Mouse (Mus musculus): Measurements from ENCODE around the gene Zfp651. TPM values are rescaled to one million over a fixed set of nuclear protein-coding genes. Genes with fewer than 3 reads are reported as not detected.
A peak's percentile ranks its signal among the peaks of the same experiment; 100 is the strongest.

Gene Zfp651
- polyA plus RNA-seq, 1 experiment from 2014 or later: 4.4 TPM

GRCm38 (mm10) chr9:121775951-121776350, 16.8 kb downstream of the Zfp651 start:
- H3K27ac ChIP-seq (ENCODE audit: low read depth, low read length): no peak overlapping the region
- H3K4me2 ChIP-seq: no peak overlapping the region
- no peak overlapping the region for H3K9ac ChIP-seq (ENCODE audit: low read depth, low read length)
- no peaks in the 10 kb centered on the region for H3K4me1 ChIP-seq (replicated peaks; ENCODE audit: control insufficient read depth, insufficient read depth, low read length)
- WGBS: 77% methylated on average over 10 of the region's 10 CpGs
- H3K4me3 ChIP-seq (ENCODE audit: low read depth, low read length): no peak overlapping the region
- ATAC-seq (replicated peaks; ENCODE audit: low FRiP score) (no peak), DNase-seq (ENCODE audit: low spot score) (no peak)
- H3K36me3 ChIP-seq (ENCODE audit: control insufficient read depth, insufficient read depth, low read length): no peaks in the 10 kb centered on the region
- H3K27me3 ChIP-seq (replicated peaks; ENCODE audit: control insufficient read depth, insufficient read depth, low read length): peaks cover 35% of the 10 kb centered on the region
- no peaks in the 10 kb centered on the region for H3K9me3 ChIP-seq (ENCODE audit: control insufficient read depth, low read length)

DNA sequence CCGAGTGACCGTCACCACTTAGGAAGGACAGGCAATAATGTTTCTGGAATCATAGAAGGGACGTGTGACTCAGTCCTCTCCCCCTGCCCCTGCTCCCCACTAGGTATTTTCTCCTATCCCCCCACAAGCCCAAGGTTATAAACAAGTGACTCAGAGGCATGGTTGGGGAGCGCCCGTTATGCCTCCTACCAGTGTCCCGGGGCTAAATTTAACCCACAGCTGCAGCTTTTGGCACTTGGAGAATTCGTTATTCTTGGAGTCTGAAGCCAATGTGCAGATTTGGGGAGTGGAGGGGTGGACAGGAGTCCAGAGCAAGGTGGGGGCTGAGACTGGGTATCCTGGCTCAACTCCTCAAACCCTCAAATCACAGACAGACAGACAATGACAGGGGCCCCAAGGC, 17.4 kb downstream of the Zfp651 start:
- no peak overlapping the region for H3K4me3 ChIP-seq (ENCODE audit: low read depth, low read length)
- 79% methylated on average over 7 of the region's 7 CpGs for WGBS
- H3K27ac ChIP-seq (ENCODE audit: low read depth, low read length): no peak overlapping the region
- no peaks in the 10 kb centered on the region for H3K4me1 ChIP-seq (replicated peaks; ENCODE audit: control insufficient read depth, insufficient read depth, low read length)
- H3K9me3 ChIP-seq (ENCODE audit: control insufficient read depth, low read length): no peaks in the 10 kb centered on the region
- H3K27me3 ChIP-seq (replicated peaks; ENCODE audit: control insufficient read depth, insufficient read depth, low read length): peaks cover 35% of the 10 kb centered on the region
- no peak for ATAC-seq (replicated peaks; ENCODE audit: low FRiP score)
- no peak overlapping the region for H3K4me2 ChIP-seq
- no peak for DNase-seq (ENCODE audit: low spot score)
- H3K9ac ChIP-seq (ENCODE audit: low read depth, low read length): no peak overlapping the region
- no peaks in the 10 kb centered on the region for H3K36me3 ChIP-seq (ENCODE audit: control insufficient read depth, insufficient read depth, low read length)

- H3K27ac ChIP-seq (ENCODE audit: low read depth, low read length): no peak within 1 kb of the TSS
- 15% methylated on average over 30 of the region's 30 CpGs for WGBS
- H3K9me3 ChIP-seq (ENCODE audit: control insufficient read depth, low read length): no peaks in the 10 kb centered on the region
- H3K4me1 ChIP-seq (replicated peaks; ENCODE audit: control insufficient read depth, insufficient read depth, low read length): no peaks in the 10 kb centered on the region
- H3K4me3 ChIP-seq (ENCODE audit: low read depth, low read length): peak within 1 kb of the TSS; percentile 8; the same call in 1 of the 2 replicates
- no peak for DNase-seq (ENCODE audit: low spot score)
- H3K9ac ChIP-seq (ENCODE audit: low read depth, low read length): no peak within 1 kb of the TSS
- no peak; the same call in 1 of the 2 replicates for ATAC-seq (replicated peaks; ENCODE audit: low FRiP score)
- peaks cover 35% of the 10 kb centered on the region for H3K27me3 ChIP-seq (replicated peaks; ENCODE audit: control insufficient read depth, insufficient read depth, low read length)
- no peaks in the 10 kb centered on the region for H3K36me3 ChIP-seq (ENCODE audit: control insufficient read depth, insufficient read depth, low read length)
- peak within 1 kb of the TSS; percentile 53 for H3K4me2 ChIP-seq
These were observed 18.4 kb downstream of the Zfp651 start, which contains the start of gene Klhl40 for GRCm38 (mm10) chr9:121777484-121778065. TSS of gene Klhl40 (plus strand) at chr9:121777607.

DNA sequence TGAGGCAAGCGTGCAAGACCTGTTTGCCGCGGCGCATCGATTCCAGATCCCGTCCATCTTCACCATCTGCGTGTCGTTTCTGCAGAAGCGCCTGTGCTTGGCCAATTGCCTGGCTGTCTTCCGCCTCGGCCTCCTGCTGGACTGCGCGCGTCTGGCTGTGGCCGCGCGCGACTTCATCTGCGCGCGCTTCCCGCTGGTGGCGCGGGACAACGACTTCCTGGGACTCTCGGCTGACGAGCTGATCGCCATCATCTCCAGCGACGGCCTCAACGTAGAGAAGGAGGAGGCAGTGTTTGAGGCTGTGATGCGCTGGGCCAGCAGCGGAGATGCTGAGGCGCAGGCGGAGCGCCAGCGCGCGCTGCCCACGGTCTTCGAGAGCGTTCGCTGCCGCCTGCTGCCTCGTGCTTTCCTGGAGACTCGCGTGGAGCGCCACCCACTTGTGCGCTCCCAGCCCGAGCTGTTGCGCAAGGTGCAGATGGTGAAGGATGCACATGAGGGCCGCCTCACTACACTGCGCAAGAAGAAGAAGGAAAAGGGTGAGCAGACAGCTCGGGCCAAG, 19.0 kb downstream of the Zfp651 start:
- Histone ChIP-seq H3K4me3 (ENCODE audit: low read depth, low read length) (peak overlapping the region; percentile 8; the same call in 1 of the 2 replicates), H3K27ac (ENCODE audit: low read depth, low read length) (no peak overlapping the region), H3K9ac (ENCODE audit: low read depth, low read length) (no peak overlapping the region), H3K4me2 (peak overlapping the region; percentile 53), H3K4me1 (replicated peaks; ENCODE audit: control insufficient read depth, insufficient read depth, low read length) (no peaks in the 10 kb centered on the region), H3K36me3 (ENCODE audit: control insufficient read depth, insufficient read depth, low read length) (no peaks in the 10 kb centered on the region), H3K9me3 (ENCODE audit: control insufficient read depth, low read length) (no peaks in the 10 kb centered on the region), H3K27me3 (replicated peaks; ENCODE audit: control insufficient read depth, insufficient read depth, low read length) (peaks cover 35% of the 10 kb centered on the region)
- 14% methylated on average over 54 of the region's 54 CpGs for WGBS
- ATAC-seq (replicated peaks; ENCODE audit: low FRiP score) (no peak), DNase-seq (ENCODE audit: low spot score) (no peak)

DNA sequence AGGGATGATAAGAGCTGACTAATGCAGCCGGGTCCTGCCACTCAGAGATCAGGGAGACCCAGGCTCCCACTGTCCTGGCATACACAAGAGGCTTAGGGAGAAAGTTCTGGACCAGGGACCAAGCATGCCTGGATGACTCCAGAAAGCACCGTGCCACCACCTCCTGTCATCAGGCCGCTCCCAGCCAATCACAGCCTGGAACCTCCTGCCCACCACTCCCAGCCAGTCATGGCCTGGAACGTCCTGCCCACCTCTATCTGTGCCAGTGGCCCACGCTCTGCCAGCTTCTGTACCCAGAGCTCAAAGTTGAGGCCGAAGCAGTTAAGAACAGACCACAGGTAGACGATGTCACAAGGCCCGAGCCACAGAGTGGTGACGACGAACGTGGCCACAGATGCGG, 25.7 kb downstream of the Zfp651 start:
- no peak for DNase-seq (ENCODE audit: low spot score)
- H3K27ac ChIP-seq (ENCODE audit: low read depth, low read length): no peak overlapping the region
- WGBS: 80% methylated on average over 12 of the region's 12 CpGs
- H3K9ac ChIP-seq (ENCODE audit: low read depth, low read length): no peak overlapping the region
- no peaks in the 10 kb centered on the region for H3K4me1 ChIP-seq (replicated peaks; ENCODE audit: control insufficient read depth, insufficient read depth, low read length)
- no peak overlapping the region for H3K4me3 ChIP-seq (ENCODE audit: low read depth, low read length)
- H3K4me2 ChIP-seq: no peak overlapping the region
- H3K36me3 ChIP-seq (ENCODE audit: control insufficient read depth, insufficient read depth, low read length): no peaks in the 10 kb centered on the region
- no peak for ATAC-seq (replicated peaks; ENCODE audit: low FRiP score)
- peaks cover 4% of the 10 kb centered on the region for H3K27me3 ChIP-seq (replicated peaks; ENCODE audit: control insufficient read depth, insufficient read depth, low read length)
- H3K9me3 ChIP-seq (ENCODE audit: control insufficient read depth, low read length): no peaks in the 10 kb centered on the region

GRCm38 (mm10) chr9:121785261-121785660, 26.1 kb downstream of the Zfp651 start:
- no peak overlapping the region for H3K9ac ChIP-seq (ENCODE audit: low read depth, low read length)
- no peak for ATAC-seq (replicated peaks; ENCODE audit: low FRiP score)
- H3K27ac ChIP-seq (ENCODE audit: low read depth, low read length): no peak overlapping the region
- DNase-seq (ENCODE audit: low spot score): no peak
- no peaks in the 10 kb centered on the region; the same call in 1 of the 2 replicates for H3K27me3 ChIP-seq (replicated peaks; ENCODE audit: control insufficient read depth, insufficient read depth, low read length)
- no peaks in the 10 kb centered on the region for H3K4me1 ChIP-seq (replicated peaks; ENCODE audit: control insufficient read depth, insufficient read depth, low read length)
- no peaks in the 10 kb centered on the region for H3K36me3 ChIP-seq (ENCODE audit: control insufficient read depth, insufficient read depth, low read length)
- WGBS: 72% methylated on average over 8 of the region's 8 CpGs
- no peak overlapping the region for H3K4me2 ChIP-seq
- no peak overlapping the region for H3K4me3 ChIP-seq (ENCODE audit: low read depth, low read length)
- no peaks in the 10 kb centered on the region for H3K9me3 ChIP-seq (ENCODE audit: control insufficient read depth, low read length)

GRCm38 (mm10) chr9:121786359-121786758, 27.2 kb downstream of the Zfp651 start:
- Histone ChIP-seq H3K4me2 (no peak overlapping the region), H3K27me3 (replicated peaks; ENCODE audit: control insufficient read depth, insufficient read depth, low read length) (no peaks in the 10 kb centered on the region; the same call in 1 of the 2 replicates), H3K36me3 (ENCODE audit: control insufficient read depth, insufficient read depth, low read length) (no peaks in the 10 kb centered on the region), H3K9me3 (ENCODE audit: control insufficient read depth, low read length) (no peaks in the 10 kb centered on the region), H3K9ac (ENCODE audit: low read depth, low read length) (no peak overlapping the region), H3K4me1 (replicated peaks; ENCODE audit: control insufficient read depth, insufficient read depth, low read length) (no peaks in the 10 kb centered on the region), H3K4me3 (ENCODE audit: low read depth, low read length) (no peak overlapping the region), H3K27ac (ENCODE audit: low read depth, low read length) (no peak overlapping the region)
- 69% methylated on average over 2 of the region's 2 CpGs for WGBS
- DNase-seq (ENCODE audit: low spot score) (no peak), ATAC-seq (replicated peaks; ENCODE audit: low FRiP score) (no peak)

DNA sequence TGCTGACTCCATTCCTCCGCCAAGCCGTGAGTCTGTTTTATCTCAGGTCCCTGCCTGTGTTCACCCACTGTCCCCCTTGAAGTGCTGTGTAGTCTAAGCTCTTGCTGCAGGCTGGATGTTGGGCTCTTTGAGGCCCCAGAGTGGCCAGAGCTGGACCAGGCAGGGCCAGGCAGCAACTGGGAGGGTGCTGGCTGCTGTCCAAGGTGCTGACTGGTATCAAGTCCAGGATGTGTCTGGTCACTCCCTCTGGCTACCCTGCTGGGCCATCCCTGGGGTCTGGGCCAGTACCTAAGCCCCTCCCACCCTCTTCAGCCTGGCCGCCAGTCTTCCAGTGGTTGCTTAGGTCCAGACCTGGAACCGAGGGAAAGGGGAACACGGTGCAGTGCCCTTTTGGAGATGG, 32.1 kb downstream of the Zfp651 start:
- Histone ChIP-seq H3K27me3 (replicated peaks; ENCODE audit: control insufficient read depth, insufficient read depth, low read length) (no peaks in the 10 kb centered on the region), H3K4me3 (ENCODE audit: low read depth, low read length) (no peak overlapping the region), H3K4me2 (no peak overlapping the region), H3K27ac (ENCODE audit: low read depth, low read length) (no peak overlapping the region), H3K36me3 (ENCODE audit: control insufficient read depth, insufficient read depth, low read length) (no peaks in the 10 kb centered on the region), H3K4me1 (replicated peaks; ENCODE audit: control insufficient read depth, insufficient read depth, low read length) (no peaks in the 10 kb centered on the region), H3K9ac (ENCODE audit: low read depth, low read length) (no peak overlapping the region), H3K9me3 (ENCODE audit: control insufficient read depth, low read length) (no peaks in the 10 kb centered on the region)
- ATAC-seq (replicated peaks; ENCODE audit: low FRiP score) (no peak), DNase-seq (ENCODE audit: low spot score) (peak; percentile 63)
- 24% methylated on average over 5 of the region's 5 CpGs for WGBS

Data from liver, embryonic 11.5 days (tissue).